In the genomic region with DNA sequence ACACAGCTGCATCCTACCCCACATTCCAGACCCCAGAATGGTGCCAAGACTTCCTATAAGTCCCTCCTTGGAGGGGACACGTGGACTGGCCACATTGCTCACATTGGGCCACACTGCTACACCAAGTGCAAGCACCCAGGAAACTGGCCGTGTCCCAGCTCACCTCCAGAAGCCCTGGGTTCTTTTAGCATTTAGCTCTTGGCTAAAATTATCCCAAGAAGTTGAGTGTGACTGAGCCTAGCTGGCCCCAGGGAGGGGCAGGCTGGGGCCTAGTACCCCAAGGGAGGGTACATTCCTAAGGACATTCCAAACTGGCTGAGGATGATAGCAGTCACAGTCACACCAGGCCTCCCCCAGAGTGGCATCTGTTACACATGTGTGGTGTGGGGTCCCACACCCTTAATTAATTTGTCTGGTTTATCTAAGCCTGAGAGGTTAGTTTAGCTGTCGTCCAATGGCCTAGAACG, we compare ENCODE assay signal across 10 mouse cellular contexts. TPM values are rescaled to one million over a fixed set of nuclear protein-coding genes. Genes with fewer than 3 reads are reported as not detected.
DNase-seq lines count a peak whose midpoint lies in the region; ATAC-seq and TF ChIP-seq lines count a peak whose summit lies in the region.
"Had no signal": no experiment of that assay in that cellular context is flagged by ENCODE, and none has a peak within 500 bp of the region (broad histone marks: within the 10 kb centered on the region; RNA-seq: fewer than 3 reads in every experiment).

No protein-coding gene starts in this region.

- TF ChIP-seq CTCF in hindbrain, postnatal 0 days (IDR thresholded peaks at IDR 0.05; ENCODE audit: low read depth), result no peak
- TF ChIP-seq CTCF in kidney, postnatal 0 days (IDR thresholded peaks at IDR 0.05; ENCODE audit: low read depth), result no peak
- no peak for TF ChIP-seq CTCF in liver, postnatal 0 days (IDR thresholded peaks at IDR 0.05; ENCODE audit: low read depth)

- no peak for ATAC-seq in hindbrain, embryonic 12.5 days (ENCODE audit: low FRiP score)
- ATAC-seq in hindbrain, postnatal 0 days, result no peak
- peak; percentile 37 for ATAC-seq in intestine, embryonic 15.5 days
- peak; percentile 56 for ATAC-seq in kidney, postnatal 0 days (replicated peaks; ENCODE audit: low FRiP score, low read depth)
- ATAC-seq in liver, postnatal 0 days, result no peak
- no peak for ATAC-seq in CD4-positive, CD25-positive, alpha-beta regulatory T cell, adult 4 months

- H3K4me1 ChIP-seq in hindbrain, embryonic 12.5 days, result peaks cover 9% of the 10 kb centered on the region
- H3K4me1 ChIP-seq in hindbrain, postnatal 0 days (ENCODE audit: insufficient read depth, low read length), result no peaks in the 10 kb centered on the region
- H3K4me1 ChIP-seq in intestine, embryonic 15.5 days (replicated peaks), result peaks cover 17% of the 10 kb centered on the region
- H3K4me1 ChIP-seq in kidney, postnatal 0 days (replicated peaks; ENCODE audit: insufficient read depth, low read length), result peaks cover 22% of the 10 kb centered on the region; the same call in 1 of the 2 replicates
- peaks cover 13% of the 10 kb centered on the region for H3K4me1 ChIP-seq in liver, postnatal 0 days (ENCODE audit: insufficient read depth)

- H3K27ac ChIP-seq in hindbrain, embryonic 12.5 days, result 0 out of 2 replicates have a peak overlapping the region, but pooled peaks have one; percentile 5
- H3K27ac ChIP-seq in hindbrain, postnatal 0 days, result no peak overlapping the region
- peak overlapping the region; percentile 84 for H3K27ac ChIP-seq in intestine, embryonic 15.5 days
- peak overlapping the region; percentile 87 for H3K27ac ChIP-seq in kidney, postnatal 0 days
- peak overlapping the region; percentile 79 for H3K27ac ChIP-seq in liver, postnatal 0 days (ENCODE audit: low read depth)

- WGBS in hindbrain, embryonic 12.5 days, result 51% methylated on average over 4 of the region's 4 CpGs
- WGBS in hindbrain, postnatal 0 days, result 64% methylated on average over 4 of the region's 4 CpGs
- 25% methylated on average over 4 of the region's 4 CpGs for WGBS in intestine, embryonic 15.5 days
- WGBS in kidney, postnatal 0 days, result 37% methylated on average over 4 of the region's 4 CpGs
- WGBS in liver, postnatal 0 days (ENCODE audit: insufficient replicate concordance), result 49% methylated on average over 4 of the region's 4 CpGs

- no peaks in the 10 kb centered on the region for H3K36me3 ChIP-seq in hindbrain, embryonic 12.5 days
- H3K36me3 ChIP-seq in hindbrain, postnatal 0 days (ENCODE audit: insufficient read depth, low read length), result no peaks in the 10 kb centered on the region
- H3K36me3 ChIP-seq in intestine, embryonic 15.5 days, result no peaks in the 10 kb centered on the region
- H3K36me3 ChIP-seq in kidney, postnatal 0 days (ENCODE audit: insufficient read depth, low read length), result no peaks in the 10 kb centered on the region
- H3K36me3 ChIP-seq in liver, postnatal 0 days (replicated peaks; ENCODE audit: insufficient read depth, low read length), result 0 out of 2 replicates have a peak, but pooled peaks cover 2% of the 10 kb centered on the region

- H3K4me3 ChIP-seq in hindbrain, embryonic 12.5 days, result no peak overlapping the region
- no peak overlapping the region for H3K4me3 ChIP-seq in hindbrain, postnatal 0 days (ENCODE audit: low read length)
- H3K4me3 ChIP-seq in intestine, embryonic 15.5 days (replicated peaks), result no peak overlapping the region
- no peak overlapping the region for H3K4me3 ChIP-seq in kidney, postnatal 0 days (replicated peaks; ENCODE audit: low read depth, low read length)
- H3K4me3 ChIP-seq in liver, postnatal 0 days (ENCODE audit: low read depth, low read length), result no peak overlapping the region

- peaks cover 10% of the 10 kb centered on the region for H3K27me3 ChIP-seq in hindbrain, embryonic 12.5 days
- 0 out of 2 replicates have a peak, but pooled peaks cover 1% of the 10 kb centered on the region for H3K27me3 ChIP-seq in hindbrain, postnatal 0 days (ENCODE audit: insufficient read depth, low read length)
- H3K27me3 ChIP-seq in intestine, embryonic 15.5 days (replicated peaks), result no peaks in the 10 kb centered on the region
- no peaks in the 10 kb centered on the region for H3K27me3 ChIP-seq in kidney, postnatal 0 days (ENCODE audit: insufficient read depth, low read length)
- no peaks in the 10 kb centered on the region for H3K27me3 ChIP-seq in liver, postnatal 0 days (ENCODE audit: insufficient read depth, low read length)

- H3K9ac ChIP-seq in hindbrain, embryonic 12.5 days, result no peak overlapping the region
- H3K9ac ChIP-seq in hindbrain, postnatal 0 days (replicated peaks; ENCODE audit: low read length), result no peak overlapping the region
- no peak overlapping the region for H3K9ac ChIP-seq in intestine, embryonic 15.5 days
- H3K9ac ChIP-seq in kidney, postnatal 0 days (ENCODE audit: low read depth, low read length), result no peak overlapping the region
- no peak overlapping the region for H3K9ac ChIP-seq in liver, postnatal 0 days (replicated peaks)

- no peaks in the 10 kb centered on the region for H3K9me3 ChIP-seq in hindbrain, embryonic 12.5 days (replicated peaks)
- no peaks in the 10 kb centered on the region for H3K9me3 ChIP-seq in hindbrain, postnatal 0 days (ENCODE audit: low read length)
- no peaks in the 10 kb centered on the region for H3K9me3 ChIP-seq in intestine, embryonic 15.5 days
- no peaks in the 10 kb centered on the region for H3K9me3 ChIP-seq in kidney, postnatal 0 days (replicated peaks; ENCODE audit: low read length)
- H3K9me3 ChIP-seq in liver, postnatal 0 days (ENCODE audit: low read length), result no peaks in the 10 kb centered on the region

- DNase-seq in hindbrain, postnatal 0 days (ENCODE audit: low spot score), result no peak
- peak; percentile 66 for DNase-seq in kidney, postnatal 0 days (ENCODE audit: low spot score)
- DNase-seq in liver, postnatal 0 days, result no peak
- DNase-seq in right cerebral cortex, postnatal 10 days (ENCODE audit: low spot score in 2 of 2), result no peak

- H3K4me2 ChIP-seq in hindbrain, embryonic 12.5 days (replicated peaks), result no peak overlapping the region
- no peak overlapping the region for H3K4me2 ChIP-seq in hindbrain, postnatal 0 days (ENCODE audit: low read depth, low read length)
- H3K4me2 ChIP-seq in intestine, embryonic 15.5 days (replicated peaks), result peak overlapping the region; percentile 45
- H3K4me2 ChIP-seq in kidney, postnatal 0 days (ENCODE audit: low read length), result 0 out of 2 replicates have a peak overlapping the region, but pooled peaks have one; percentile 19
- H3K4me2 ChIP-seq in liver, postnatal 0 days (ENCODE audit: low read depth, low read length), result 0 out of 2 replicates have a peak overlapping the region, but pooled peaks have one; percentile 44

- no peak for TF ChIP-seq EP300 in liver, postnatal 0 days (IDR thresholded peaks at IDR 0.05; ENCODE audit: low read depth)

RNA-seq across cellular contexts. Expression of gene Arhgef16, which starts 7.7 kb away (rescaled TPM):
- 3.0 and 4.1 TPM in 2 replicates for polyA plus RNA-seq in hindbrain, embryonic 12.5 days (2016; fragmentation: Nextera tagmentation; extraction: Ambion mirVana)
- 4.3 and 5.3 TPM in 2 replicates for total RNA-seq in hindbrain, postnatal 0 days (2014; rRNA removed)
- polyA plus RNA-seq in hindbrain, postnatal 0 days (2015; fragmentation: Nextera tagmentation; extraction: Ambion mirVana), result 2.0 and 2.6 TPM in 2 replicates
- 50.3 and 57.1 TPM in 2 replicates for polyA plus RNA-seq in intestine, embryonic 15.5 days (2015; fragmentation: Nextera tagmentation; extraction: Ambion mirVana)
- polyA plus RNA-seq in kidney, postnatal 0 days (2015; fragmentation: Nextera tagmentation; extraction: Ambion mirVana), result 39.8 and 44.6 TPM in 2 replicates
- polyA plus RNA-seq in liver, postnatal 0 days (2015; fragmentation: Nextera tagmentation; extraction: Ambion mirVana), result 3.2 and 4.3 TPM in 2 replicates
- polyA plus RNA-seq in CD4-positive, CD25-positive, alpha-beta regulatory T cell, adult 4 months (2017; shearing (Covaris generic)), result under 1 TPM in 1 of 2 experiments, not detected in 1; 0.39 TPM

RNA-seq across cellular contexts. Expression of gene B230104I21Rik, which starts 42.2 kb away (rescaled TPM):
- not detected in 2 replicates for polyA plus RNA-seq in hindbrain, embryonic 12.5 days (2016; fragmentation: Nextera tagmentation; extraction: Ambion mirVana)
- not detected in 2 replicates for total RNA-seq in hindbrain, postnatal 0 days (2014; rRNA removed)
- polyA plus RNA-seq in hindbrain, postnatal 0 days (2015; fragmentation: Nextera tagmentation; extraction: Ambion mirVana), result not detected in 2 replicates
- not detected in 2 replicates for polyA plus RNA-seq in intestine, embryonic 15.5 days (2015; fragmentation: Nextera tagmentation; extraction: Ambion mirVana)
- not detected in 2 replicates for polyA plus RNA-seq in kidney, postnatal 0 days (2015; fragmentation: Nextera tagmentation; extraction: Ambion mirVana)
- not detected in 2 replicates for polyA plus RNA-seq in liver, postnatal 0 days (2015; fragmentation: Nextera tagmentation; extraction: Ambion mirVana)
- polyA plus RNA-seq in CD4-positive, CD25-positive, alpha-beta regulatory T cell, adult 4 months (2017; shearing (Covaris generic)), result not detected
- total RNA-seq: adrenal gland, adult 18-20 months; ES-E14; gastrocnemius, postnatal 4 days had no signal

Comparison
In these comparisons a context has a peak if more than half of its experiments do, and no peak if none do; other contexts are left out.
1. ATAC-seq: peak in intestine, embryonic 15.5 days (single experiment) and kidney, postnatal 0 days (single experiment); none in hindbrain, embryonic 12.5 days (single experiment), hindbrain, postnatal 0 days (single experiment), liver, postnatal 0 days (single experiment) and CD4-positive, CD25-positive, alpha-beta regulatory T cell, adult 4 months (single experiment).
2. H3K4me2 ChIP-seq: peak in intestine, embryonic 15.5 days (single experiment), kidney, postnatal 0 days (single experiment) and liver, postnatal 0 days (single experiment); none in hindbrain, embryonic 12.5 days (single experiment) and hindbrain, postnatal 0 days (single experiment).